Mouse (Mus musculus) forebrain, embryonic 11.5 days (tissue): ENCODE measurements at regions not wholly inside any gene's neighbourhood (a gene's known extent, or its start where the extent isn't known, plus 50 kb on each side); places are given as distances from the start of the nearest gene placed in this dataset.
A peak's percentile ranks its signal among the peaks of the same experiment; 100 is the strongest.

Experiments used
- ATAC-seq: fragments of 200-750 bp; cut with Nextera tagmentation; replicated peaks from 2 replicates; pipeline ENCODE4 v1.8.0; 2017; ENCODE audit warnings: moderate TSS enrichment; ENCODE audit not compliant: low FRiP score
- DNase-seq: peaks from one replicate; pipeline ENCODE4 v3.0.0-alpha.2; 2017; ENCODE audit warnings: low spot score
- H3K27ac ChIP-seq: fragments of 300-500 bp; sonication (generic); 2 replicates; pipeline ENCODE4 v1.5.1; 2014; ENCODE audit warnings: low read depth, low read length
- H3K27me3 ChIP-seq: fragments of 300-500 bp; sonication (generic); 2 replicates; pipeline ENCODE4 v1.6.1; 2014; ENCODE audit warnings: mild to moderate bottlenecking, low read length, mixed read lengths; ENCODE audit not compliant: control insufficient read depth, insufficient read depth
- H3K36me3 ChIP-seq: fragments of 300-500 bp; sonication (generic); 2 replicates; pipeline ENCODE4 v1.6.1; 2014; ENCODE audit warnings: mild to moderate bottlenecking, low read length, moderate library complexity, mixed read lengths; ENCODE audit not compliant: control insufficient read depth, insufficient read depth
- H3K4me1 ChIP-seq: fragments of 300-500 bp; sonication (generic); replicated peaks from 2 replicates; pipeline ENCODE4 v1.6.1; 2014; ENCODE audit warnings: low read length, mixed read lengths; ENCODE audit not compliant: control insufficient read depth, insufficient read depth
- H3K4me2 ChIP-seq: fragments of 300-500 bp; sonication (generic); 2 replicates; pipeline ENCODE4 v1.6.1; 2014; ENCODE audit warnings: low read depth, mild to moderate bottlenecking, low read length, moderate library complexity, mixed read lengths; ENCODE audit not compliant: severe bottlenecking
- H3K4me3 ChIP-seq: fragments of 300-500 bp; sonication (generic); 2 replicates; pipeline ENCODE4 v1.5.1; 2014; ENCODE audit warnings: low read depth, low read length
- H3K9ac ChIP-seq: fragments of 300-500 bp; sonication (generic); 2 replicates; pipeline ENCODE4 v1.6.1; 2014; ENCODE audit warnings: low read length
- H3K9me3 ChIP-seq: fragments of 300-500 bp; sonication (generic); 2 replicates; pipeline ENCODE4 v1.6.1; 2016; ENCODE audit warnings: low read length, mixed read lengths; ENCODE audit not compliant: control insufficient read depth
- WGBS: fragments of 180-500 bp; shearing (Covaris S2); extraction: QIAGEN DNeasy Blood & Tissue Kit; methylation state at CpG from one replicate; pipeline ENCODE4 v1.1.7; 2014; 5-methylcytosine and 5-hydroxymethylcytosine counted together

- Histone ChIP-seq H3K27me3 (no peaks in the 10 kb centered on the region), H3K27ac (no peak overlapping the region), H3K9me3 (no peaks in the 10 kb centered on the region), H3K4me3 (no peak overlapping the region), H3K4me1 (no peaks in the 10 kb centered on the region), H3K9ac (no peak overlapping the region), H3K4me2 (no peak overlapping the region), H3K36me3 (no peaks in the 10 kb centered on the region)
- 92% methylated on average over 1 of the region's 1 CpGs for WGBS
- ATAC-seq (no peak), DNase-seq (no peak)
These were observed 246.7 kb upstream of the Tsc22d2 start for GRCm38 (mm10) chr3:58167761-58168290.

GRCm38 (mm10) chr3:58168522-58169185, 245.9 kb upstream of the Tsc22d2 start:
- ATAC-seq: 0 out of 2 replicates have a peak, but pooled peaks have one; percentile 55
- H3K27ac ChIP-seq: no peak overlapping the region

GRCm38 (mm10) chr3:58169786-58170185, 244.7 kb upstream of the Tsc22d2 start:
- H3K4me3 ChIP-seq: no peak overlapping the region
- no peaks in the 10 kb centered on the region for H3K9me3 ChIP-seq
- WGBS: 80% methylated on average over 6 of the region's 6 CpGs
- ATAC-seq (no peak), DNase-seq (no peak)
- no peak overlapping the region for H3K9ac ChIP-seq
- H3K4me2 ChIP-seq: no peak overlapping the region
- H3K27me3 ChIP-seq: no peaks in the 10 kb centered on the region
- no peaks in the 10 kb centered on the region for H3K4me1 ChIP-seq
- no peaks in the 10 kb centered on the region for H3K36me3 ChIP-seq
- H3K27ac ChIP-seq: no peak overlapping the region

More at GRCm38 (mm10) chr3:58168522-58169185, 245.9 kb upstream of the Tsc22d2 start:
- Histone ChIP-seq H3K27me3 (no peaks in the 10 kb centered on the region), H3K36me3 (no peaks in the 10 kb centered on the region), H3K4me3 (no peak overlapping the region), H3K4me2 (no peak overlapping the region), H3K9me3 (no peaks in the 10 kb centered on the region), H3K4me1 (no peaks in the 10 kb centered on the region), H3K9ac (no peak overlapping the region)
- no peak for DNase-seq
- WGBS: 60% methylated on average over 14 of the region's 14 CpGs

- H3K27me3 ChIP-seq: no peaks in the 10 kb centered on the region
- H3K4me1 ChIP-seq: no peaks in the 10 kb centered on the region
- no peak overlapping the region for H3K4me3 ChIP-seq
- no peak overlapping the region for H3K9ac ChIP-seq
- no peak for ATAC-seq
- no peak overlapping the region for H3K4me2 ChIP-seq
- no peak for DNase-seq
- no peaks in the 10 kb centered on the region for H3K9me3 ChIP-seq
- no peak overlapping the region for H3K27ac ChIP-seq
- H3K36me3 ChIP-seq: no peaks in the 10 kb centered on the region
- WGBS: 92% methylated on average over 5 of the region's 5 CpGs
These were observed 242.4 kb upstream of the Tsc22d2 start for GRCm38 (mm10) chr3:58172096-58172495.

GRCm38 (mm10) chr3:58173821-58174220, 240.7 kb upstream of the Tsc22d2 start:
- 82% methylated on average over 1 of the region's 1 CpGs for WGBS
- no peaks in the 10 kb centered on the region for H3K27me3 ChIP-seq

GRCm38 (mm10) chr3:58181715-58182114, 232.8 kb upstream of the Tsc22d2 start:
- Histone ChIP-seq H3K9ac (no peak overlapping the region), H3K4me2 (no peak overlapping the region), H3K9me3 (no peaks in the 10 kb centered on the region), H3K27ac (no peak overlapping the region), H3K27me3 (no peaks in the 10 kb centered on the region), H3K4me3 (no peak overlapping the region), H3K4me1 (no peaks in the 10 kb centered on the region), H3K36me3 (no peaks in the 10 kb centered on the region)
- WGBS: 45% methylated on average over 3 of the region's 3 CpGs
- ATAC-seq (no peak), DNase-seq (no peak)

More at GRCm38 (mm10) chr3:58173821-58174220, 240.7 kb upstream of the Tsc22d2 start:
- H3K36me3 ChIP-seq: no peaks in the 10 kb centered on the region
- H3K9ac ChIP-seq: no peak overlapping the region
- H3K4me1 ChIP-seq: no peaks in the 10 kb centered on the region
- H3K4me3 ChIP-seq: no peak overlapping the region
- no peak for DNase-seq
- no peak for ATAC-seq
- no peaks in the 10 kb centered on the region for H3K9me3 ChIP-seq
- H3K4me2 ChIP-seq: no peak overlapping the region
- no peak overlapping the region for H3K27ac ChIP-seq

- Histone ChIP-seq H3K4me2 (no peak overlapping the region), H3K36me3 (no peaks in the 10 kb centered on the region), H3K4me1 (no peaks in the 10 kb centered on the region), H3K27ac (no peak overlapping the region), H3K9me3 (no peaks in the 10 kb centered on the region), H3K9ac (no peak overlapping the region), H3K27me3 (no peaks in the 10 kb centered on the region), H3K4me3 (no peak overlapping the region)
- ATAC-seq (no peak), DNase-seq (no peak)
- 87% methylated on average over 4 of the region's 4 CpGs for WGBS
These were observed 232.2 kb upstream of the Tsc22d2 start for GRCm38 (mm10) chr3:58182299-58182698.

GRCm38 (mm10) chr3:58183279-58183678, 231.2 kb upstream of the Tsc22d2 start:
- H3K9ac ChIP-seq: no peak overlapping the region
- H3K27me3 ChIP-seq: no peaks in the 10 kb centered on the region
- no peak overlapping the region for H3K27ac ChIP-seq
- H3K4me2 ChIP-seq: no peak overlapping the region
- no peak for DNase-seq
- no peaks in the 10 kb centered on the region for H3K36me3 ChIP-seq
- 49% methylated on average over 3 of the region's 3 CpGs for WGBS
- H3K4me1 ChIP-seq: no peaks in the 10 kb centered on the region
- no peak overlapping the region for H3K4me3 ChIP-seq
- H3K9me3 ChIP-seq: no peaks in the 10 kb centered on the region
- ATAC-seq: no peak

GRCm38 (mm10) chr3:58200462-58200861, 214.1 kb upstream of the Tsc22d2 start:
- no peaks in the 10 kb centered on the region for H3K4me1 ChIP-seq
- no peak overlapping the region for H3K4me3 ChIP-seq
- DNase-seq (no peak), ATAC-seq (no peak)
- no peaks in the 10 kb centered on the region for H3K36me3 ChIP-seq
- H3K27me3 ChIP-seq: no peaks in the 10 kb centered on the region
- no peaks in the 10 kb centered on the region for H3K9me3 ChIP-seq
- no peak overlapping the region for H3K27ac ChIP-seq
- WGBS: 90% methylated on average over 6 of the region's 6 CpGs
- H3K9ac ChIP-seq: no peak overlapping the region
- H3K4me2 ChIP-seq: no peak overlapping the region
